Mouse (Mus musculus) heart, embryonic 13.5 days (tissue): Measurements from ENCODE around the gene Myo1e. TPM values are rescaled to one million over a fixed set of nuclear protein-coding genes. Genes with fewer than 3 reads are reported as not detected.

Experiments
- ATAC-seq: fragments of 200-750 bp; cut with Nextera tagmentation; 2 replicates; pipeline ENCODE4 v1.8.0; 2017; ENCODE audit warnings: moderate TSS enrichment; ENCODE audit not compliant: insufficient number of reproducible peaks, low FRiP score, low TSS enrichment; ENCODE audit errors: extremely low read depth
- H3K27ac ChIP-seq: fragments of 300-500 bp; sonication (generic); replicated peaks from 2 replicates; pipeline ENCODE4 v1.5.1; 2015; ENCODE audit warnings: moderate library complexity, mild to moderate bottlenecking, inconsistent platforms
- H3K27me3 ChIP-seq: fragments of 300-500 bp; sonication (generic); replicated peaks from 2 replicates; pipeline ENCODE4 v1.6.1; 2015; ENCODE audit warnings: mild to moderate bottlenecking, inconsistent platforms
- H3K36me3 ChIP-seq: fragments of 300-500 bp; sonication (generic); 2 replicates; pipeline ENCODE4 v1.6.1; 2015; ENCODE audit warnings: mild to moderate bottlenecking, inconsistent platforms
- H3K4me1 ChIP-seq: fragments of 300-500 bp; sonication (generic); 2 replicates; pipeline ENCODE4 v1.6.1; 2015; ENCODE audit warnings: inconsistent platforms
- H3K4me2 ChIP-seq: fragments of 300-500 bp; sonication (generic); 2 replicates; pipeline ENCODE4 v1.6.1; 2015; ENCODE audit warnings: inconsistent platforms, mild to moderate bottlenecking, moderate library complexity
- H3K4me3 ChIP-seq: fragments of 300-500 bp; sonication (generic); 2 replicates; pipeline ENCODE4 v1.5.1; 2015; ENCODE audit warnings: moderate library complexity, mild to moderate bottlenecking, inconsistent platforms
- H3K9ac ChIP-seq: fragments of 300-500 bp; sonication (generic); 2 replicates; pipeline ENCODE4 v1.6.1; 2015; ENCODE audit warnings: inconsistent platforms, mild to moderate bottlenecking, moderate library complexity
- H3K9me3 ChIP-seq: fragments of 300-500 bp; sonication (generic); 2 replicates; pipeline ENCODE4 v1.6.1; 2016; ENCODE audit warnings: inconsistent platforms
- WGBS: fragments of 180-500 bp; shearing (Covaris S2); methylation state at CpG from one replicate; pipeline ENCODE4 v1.1.7; 2015; ENCODE audit warnings: mixed read lengths; 5-methylcytosine and 5-hydroxymethylcytosine counted together
- polyA plus RNA-seq: library from polyadenylated mRNA; unstranded; fragments of >200 nt; fragmentation: Nextera tagmentation; extraction: Ambion mirVana; gene quantifications from 2 replicates; pipeline ENCODE4 v1.2.1, GENCODE M21; 2015

The Myo1e gene
- polyA plus RNA-seq, 1 experiment from 2014 or later: 10.9 TPM

DNA sequence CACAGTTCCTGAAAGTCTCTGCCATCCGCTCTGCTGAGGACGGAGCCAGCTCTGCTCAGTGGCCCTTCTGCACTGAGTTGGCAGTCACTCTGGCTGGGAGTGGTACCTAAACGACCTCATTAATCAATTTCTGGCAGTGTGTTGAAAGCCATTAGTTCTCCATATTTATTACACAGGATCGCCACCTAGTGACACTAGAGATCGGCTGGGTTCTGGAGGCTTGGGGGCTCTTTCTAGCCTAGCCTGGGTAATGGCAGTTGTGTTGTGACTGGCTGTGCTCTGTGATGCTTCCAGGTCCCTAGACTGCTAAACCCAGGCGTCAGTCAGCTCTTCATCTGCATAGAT is 185.4 kb downstream of the Myo1e start:
- Histone ChIP-seq H3K9ac (no peak overlapping the region), H3K36me3 (peaks cover 21% of the 10 kb centered on the region), H3K4me1 (0 out of 2 replicates have a peak, but pooled peaks cover 11% of the 10 kb centered on the region), H3K27me3 (no peaks in the 10 kb centered on the region), H3K27ac (no peak overlapping the region), H3K9me3 (no peaks in the 10 kb centered on the region), H3K4me2 (no peak overlapping the region), H3K4me3 (no peak overlapping the region)
- ATAC-seq: no peak
- WGBS: 18% methylated on average over 6 of the region's 6 CpGs

DNA sequence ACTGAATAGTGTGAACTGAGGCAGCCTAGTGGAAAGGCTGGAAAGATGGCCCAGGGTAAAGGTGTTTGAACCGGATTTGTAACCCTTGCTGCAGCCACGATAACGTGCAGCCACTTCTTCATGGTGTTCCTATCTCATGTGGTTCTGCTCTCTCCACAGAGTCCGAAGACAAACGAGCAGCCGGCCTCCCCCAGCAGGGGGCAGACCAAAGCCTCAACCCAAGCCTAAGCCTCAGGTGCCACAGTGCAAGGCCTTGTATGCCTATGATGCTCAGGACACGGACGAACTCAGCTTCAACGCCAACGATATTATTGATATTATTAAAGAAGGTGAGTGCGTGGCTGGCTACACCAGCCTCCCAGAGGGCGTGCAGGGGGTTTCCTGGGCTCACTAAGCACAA is 188.5 kb downstream of the Myo1e start:
- H3K9ac ChIP-seq: no peak overlapping the region
- H3K27ac ChIP-seq: no peak overlapping the region
- H3K36me3 ChIP-seq: peaks cover 41% of the 10 kb centered on the region
- H3K27me3 ChIP-seq: no peaks in the 10 kb centered on the region
- no peak overlapping the region for H3K4me3 ChIP-seq
- 0 out of 2 replicates have a peak, but pooled peaks cover 5% of the 10 kb centered on the region for H3K4me1 ChIP-seq
- ATAC-seq: no peak
- no peaks in the 10 kb centered on the region for H3K9me3 ChIP-seq
- no peak overlapping the region for H3K4me2 ChIP-seq
- 81% methylated on average over 12 of the region's 12 CpGs for WGBS

- WGBS: 87% methylated on average over 2 of the region's 2 CpGs
- no peak overlapping the region for H3K4me3 ChIP-seq
These were observed 188.9 kb downstream of the Myo1e start for GRCm38 (mm10) chr9:70396083-70396482.

GRCm38 (mm10) chr9:70401937-70402539 is 194.9 kb downstream of the Myo1e start:
- ATAC-seq: no peak
- H3K9me3 ChIP-seq: no peaks in the 10 kb centered on the region
- 87% methylated on average over 8 of the region's 8 CpGs for WGBS

More at GRCm38 (mm10) chr9:70396083-70396482, 188.9 kb downstream of the Myo1e start:
- Histone ChIP-seq H3K4me2 (no peak overlapping the region), H3K27ac (no peak overlapping the region), H3K9ac (no peak overlapping the region), H3K27me3 (no peaks in the 10 kb centered on the region), H3K9me3 (no peaks in the 10 kb centered on the region), H3K36me3 (peaks cover 44% of the 10 kb centered on the region), H3K4me1 (0 out of 2 replicates have a peak, but pooled peaks cover 5% of the 10 kb centered on the region)
- no peak for ATAC-seq

DNA sequence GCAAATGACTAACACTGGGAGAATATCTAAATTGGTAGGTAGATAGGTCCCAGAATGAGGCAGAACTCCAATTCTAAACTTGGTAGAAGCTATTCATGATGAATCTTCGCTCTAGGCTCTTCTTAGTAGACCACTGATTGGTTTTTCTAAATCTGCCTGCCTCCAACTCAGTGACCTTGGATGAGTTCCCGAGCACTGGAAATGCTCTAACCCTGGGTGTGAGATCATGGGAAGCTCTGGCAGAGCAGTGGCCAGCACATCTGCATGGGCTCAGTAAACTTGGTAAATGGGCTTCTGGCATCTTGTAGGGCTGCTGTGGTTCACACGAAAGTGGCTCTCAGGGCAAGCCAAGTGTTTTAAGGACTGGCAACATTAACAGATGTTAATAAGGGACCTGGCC is 199.4 kb downstream of the Myo1e start:
- Histone ChIP-seq H3K27ac (no peak overlapping the region), H3K4me2 (no peak overlapping the region), H3K27me3 (no peaks in the 10 kb centered on the region), H3K9me3 (no peaks in the 10 kb centered on the region), H3K4me1 (no peaks in the 10 kb centered on the region), H3K9ac (no peak overlapping the region), H3K36me3 (peaks cover 60% of the 10 kb centered on the region), H3K4me3 (no peak overlapping the region)
- no peak for ATAC-seq
- WGBS: 80% methylated on average over 3 of the region's 3 CpGs

More at GRCm38 (mm10) chr9:70401937-70402539, 194.9 kb downstream of the Myo1e start:
- H3K27ac ChIP-seq: no peak overlapping the region
- H3K4me3 ChIP-seq: no peak overlapping the region
- no peaks in the 10 kb centered on the region for H3K27me3 ChIP-seq
- no peak overlapping the region for H3K4me2 ChIP-seq
- peaks cover 44% of the 10 kb centered on the region for H3K36me3 ChIP-seq
- H3K4me1 ChIP-seq: no peaks in the 10 kb centered on the region
- no peak overlapping the region for H3K9ac ChIP-seq

- WGBS: 83% methylated on average over 3 of the region's 3 CpGs
- H3K27me3 ChIP-seq: no peaks in the 10 kb centered on the region
- peaks cover 80% of the 10 kb centered on the region for H3K36me3 ChIP-seq
- no peak overlapping the region for H3K4me2 ChIP-seq
- ATAC-seq: no peak
- no peak overlapping the region for H3K27ac ChIP-seq
- H3K4me1 ChIP-seq: no peaks in the 10 kb centered on the region
- no peak overlapping the region for H3K4me3 ChIP-seq
- H3K9me3 ChIP-seq: no peaks in the 10 kb centered on the region
- no peak overlapping the region for H3K9ac ChIP-seq
These were observed 201.6 kb downstream of the Myo1e start for GRCm38 (mm10) chr9:70408791-70409190.

DNA sequence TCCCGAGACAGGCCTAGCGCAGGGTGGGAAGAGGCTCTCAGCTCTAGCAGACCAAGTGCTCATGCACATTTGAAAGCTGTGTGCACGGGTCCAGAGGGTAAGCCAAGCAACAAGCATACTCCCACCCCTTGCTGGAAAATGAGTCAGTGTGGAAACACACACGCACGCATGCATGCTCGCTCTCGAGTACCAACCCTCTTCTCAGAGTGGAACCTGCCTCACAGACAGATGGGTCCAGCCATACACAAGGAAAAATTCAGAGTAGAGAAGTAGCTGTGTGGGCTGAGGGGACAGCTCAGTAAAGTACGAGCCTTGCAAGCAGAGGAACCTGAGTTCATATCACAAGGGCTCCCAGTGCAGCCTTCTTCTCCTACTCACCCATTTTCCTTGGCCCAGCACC is 202.6 kb downstream of the Myo1e start:
- WGBS: 91% methylated on average over 8 of the region's 8 CpGs
- Histone ChIP-seq H3K4me1 (no peaks in the 10 kb centered on the region), H3K36me3 (peaks cover 89% of the 10 kb centered on the region)

GRCm38 (mm10) chr9:70410668-70411067 is 203.5 kb downstream of the Myo1e start:
- no peak overlapping the region for H3K9ac ChIP-seq
- H3K27ac ChIP-seq: no peak overlapping the region
- no peak for ATAC-seq
- WGBS: 76% methylated on average over 11 of the region's 11 CpGs
- peaks cover 99% of the 10 kb centered on the region for H3K36me3 ChIP-seq
- H3K4me3 ChIP-seq: no peak overlapping the region
- no peak overlapping the region for H3K4me2 ChIP-seq
- no peaks in the 10 kb centered on the region for H3K27me3 ChIP-seq
- no peaks in the 10 kb centered on the region for H3K4me1 ChIP-seq
- no peaks in the 10 kb centered on the region for H3K9me3 ChIP-seq

More for the DNA sequence above, 202.6 kb downstream of the Myo1e start:
- Histone ChIP-seq H3K4me3 (no peak overlapping the region), H3K9me3 (no peaks in the 10 kb centered on the region), H3K4me2 (no peak overlapping the region), H3K9ac (no peak overlapping the region), H3K27me3 (no peaks in the 10 kb centered on the region), H3K27ac (no peak overlapping the region)
- no peak for ATAC-seq

DNA sequence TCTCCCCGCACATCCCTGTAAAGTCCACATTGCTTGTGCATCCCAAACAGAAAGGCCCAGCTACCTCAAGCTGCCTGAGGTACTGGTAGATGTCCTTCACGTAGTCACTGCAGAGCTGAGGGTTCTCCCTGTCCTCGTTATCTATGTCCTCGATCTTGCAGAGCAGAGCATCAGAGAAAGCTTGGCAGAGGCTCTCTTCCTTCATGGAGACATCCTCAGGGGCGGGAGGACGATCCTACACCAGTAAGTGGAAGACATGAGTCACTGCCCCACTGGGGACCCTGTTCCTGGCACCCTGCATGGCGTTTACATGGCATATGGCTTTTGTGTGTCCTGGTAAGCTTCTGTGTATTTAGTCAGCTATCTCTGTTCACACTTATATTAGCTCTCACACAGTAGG is 205.9 kb downstream of the Myo1e start:
- H3K4me2 ChIP-seq: no peak overlapping the region
- no peak overlapping the region for H3K4me3 ChIP-seq
- H3K9ac ChIP-seq: no peak overlapping the region
- no peaks in the 10 kb centered on the region for H3K4me1 ChIP-seq
- peaks cover 99% of the 10 kb centered on the region for H3K36me3 ChIP-seq
- H3K9me3 ChIP-seq: no peaks in the 10 kb centered on the region
- H3K27me3 ChIP-seq: no peaks in the 10 kb centered on the region
- H3K27ac ChIP-seq: no peak overlapping the region
- no peak for ATAC-seq
- WGBS: 88% methylated on average over 7 of the region's 7 CpGs

DNA sequence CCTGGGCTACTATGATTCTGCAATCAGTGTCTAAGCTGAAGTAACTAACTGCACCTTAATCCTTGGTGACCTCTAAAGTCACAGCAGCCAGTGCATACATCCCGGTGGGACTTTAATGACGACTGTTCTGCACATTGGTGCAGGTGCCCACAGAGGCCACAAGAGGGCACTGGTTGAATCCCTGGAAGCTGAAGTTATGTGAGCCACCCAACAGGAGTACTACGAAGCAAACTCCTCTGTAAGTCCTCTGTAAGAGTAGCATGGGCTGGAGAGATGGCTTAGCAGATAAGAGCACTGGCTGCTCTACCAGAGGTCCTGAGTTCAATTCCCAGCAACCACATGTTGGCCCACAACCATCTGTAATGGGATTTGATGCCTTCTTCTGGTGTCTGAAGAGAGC is 209.3 kb downstream of the Myo1e start:
- Histone ChIP-seq H3K9me3 (no peaks in the 10 kb centered on the region), H3K27ac (no peak overlapping the region), H3K4me2 (no peak overlapping the region), H3K4me3 (no peak overlapping the region), H3K27me3 (no peaks in the 10 kb centered on the region), H3K9ac (no peak overlapping the region), H3K4me1 (peaks cover 19% of the 10 kb centered on the region), H3K36me3 (peaks cover 78% of the 10 kb centered on the region)
- no peak for ATAC-seq
- 75% methylated on average over 3 of the region's 3 CpGs for WGBS

DNA sequence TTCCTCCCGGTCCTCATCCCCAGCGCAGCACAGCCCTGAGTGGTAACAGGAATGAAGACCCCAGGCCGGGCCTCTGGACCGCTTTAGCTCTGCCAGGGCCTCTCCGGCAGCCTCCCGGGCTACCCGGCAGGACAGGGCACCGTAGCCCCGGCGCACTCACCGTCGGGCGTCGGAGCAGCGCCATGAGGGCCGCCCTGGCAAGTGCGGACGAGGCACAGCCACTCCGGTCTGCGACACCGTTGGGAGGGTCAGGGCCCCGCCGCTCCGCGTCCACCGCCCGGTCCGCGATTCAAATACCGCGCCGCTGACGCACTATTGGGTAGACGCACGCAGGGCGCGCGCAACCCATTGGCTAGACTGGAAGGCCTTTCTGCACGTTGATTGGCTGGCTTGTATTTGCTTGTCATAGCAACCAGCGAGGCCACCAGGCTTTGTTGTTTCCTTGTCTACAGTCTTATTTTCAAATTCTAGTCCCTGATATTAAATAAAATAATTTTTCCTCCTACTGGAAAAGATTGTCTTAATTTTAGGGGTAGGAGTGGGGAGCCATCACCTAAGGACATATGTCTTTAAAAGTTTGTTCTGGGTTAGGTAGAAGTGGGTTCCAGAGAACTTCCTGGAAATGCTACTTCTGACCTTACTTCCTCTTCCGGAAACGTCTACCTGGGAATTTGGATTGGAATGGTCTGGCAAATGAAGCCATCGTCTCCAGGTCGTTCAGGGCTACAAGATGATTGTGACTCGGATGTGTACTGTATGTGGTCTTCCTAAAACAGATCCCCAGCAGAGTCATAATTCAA is 214.3 kb downstream of the Myo1e start, which contains the start of gene Ccnb2:
Gene Ccnb2 (minus strand): TSS at position 291 of the 800 bp plus-strand sequence.
- Histone ChIP-seq H3K9me3 (no peaks in the 10 kb centered on the region), H3K36me3 (peaks cover 52% of the 10 kb centered on the region), H3K4me3 (peak within 1 kb of the TSS; percentile 82), H3K9ac (peak within 1 kb of the TSS; percentile 92), H3K4me1 (peaks cover 22% of the 10 kb centered on the region), H3K27me3 (no peaks in the 10 kb centered on the region), H3K4me2 (peak within 1 kb of the TSS; percentile 93), H3K27ac (peak within 1 kb of the TSS; percentile 65)
- 2% methylated on average over 39 of the region's 45 CpGs for WGBS
- peak; percentile 91; the same call in 1 of the 2 replicates for ATAC-seq
